Mouse (Mus musculus): ENCODE data around the gene Prr7.

Prr7 gene

DNA sequence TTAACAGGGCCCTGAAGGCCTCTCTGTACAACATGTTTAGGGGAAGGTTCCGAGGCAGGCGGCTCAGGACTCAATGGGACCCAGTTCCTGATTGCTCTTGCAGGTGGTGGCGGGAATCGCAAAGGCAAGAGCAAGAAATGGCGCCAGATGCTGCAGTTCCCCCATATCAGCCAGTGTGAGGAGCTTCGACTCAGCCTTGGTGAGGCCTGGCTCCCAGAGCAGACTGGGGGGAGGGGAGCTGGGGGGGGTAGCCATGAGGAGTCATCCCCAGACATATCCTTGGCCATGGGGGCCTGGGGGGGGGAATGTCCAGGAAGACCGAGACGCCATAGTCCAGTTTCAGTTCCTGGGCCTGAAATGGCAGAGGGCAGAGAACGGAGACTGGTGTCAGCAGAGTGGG lies 14.9 kb upstream of the Prr7 start:
- no peak for DNase-seq

DNA sequence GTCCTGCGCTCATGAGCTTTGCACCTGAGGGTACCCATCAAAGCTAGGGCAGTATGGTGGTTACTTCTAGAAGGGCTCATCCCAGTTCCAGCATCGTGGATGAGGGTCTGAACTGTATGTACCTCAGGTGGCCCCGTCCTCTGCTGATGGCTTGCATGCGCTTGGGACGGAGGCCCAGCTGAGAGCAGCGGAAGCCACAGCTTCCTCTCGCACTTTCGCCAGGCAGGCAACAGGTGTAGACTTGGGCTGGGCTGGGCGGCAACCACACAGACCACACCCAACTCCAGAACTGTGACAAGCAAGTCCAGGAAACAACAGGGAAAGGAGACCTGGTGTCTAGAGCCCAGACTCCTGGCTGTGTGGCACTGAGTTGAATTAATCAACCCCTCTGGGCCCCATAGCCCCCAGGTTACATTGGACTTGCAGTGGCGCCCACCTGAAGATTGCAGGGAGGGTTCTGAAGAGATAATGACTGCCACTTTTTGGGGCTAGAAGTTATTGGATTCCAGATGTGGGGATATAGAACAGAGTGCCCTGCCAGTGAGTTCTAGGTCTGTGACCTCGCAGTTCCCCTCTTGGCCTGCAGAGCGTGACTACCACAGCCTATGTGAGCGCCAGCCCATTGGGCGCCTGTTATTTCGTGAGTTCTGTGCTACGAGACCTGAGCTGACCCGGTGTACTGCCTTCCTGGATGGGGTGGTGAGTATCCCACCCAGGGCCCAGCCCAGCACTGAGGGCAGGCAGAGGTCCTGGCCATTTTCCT lies 14.2 kb upstream of the Prr7 start:
- no peak for DNase-seq

DNA sequence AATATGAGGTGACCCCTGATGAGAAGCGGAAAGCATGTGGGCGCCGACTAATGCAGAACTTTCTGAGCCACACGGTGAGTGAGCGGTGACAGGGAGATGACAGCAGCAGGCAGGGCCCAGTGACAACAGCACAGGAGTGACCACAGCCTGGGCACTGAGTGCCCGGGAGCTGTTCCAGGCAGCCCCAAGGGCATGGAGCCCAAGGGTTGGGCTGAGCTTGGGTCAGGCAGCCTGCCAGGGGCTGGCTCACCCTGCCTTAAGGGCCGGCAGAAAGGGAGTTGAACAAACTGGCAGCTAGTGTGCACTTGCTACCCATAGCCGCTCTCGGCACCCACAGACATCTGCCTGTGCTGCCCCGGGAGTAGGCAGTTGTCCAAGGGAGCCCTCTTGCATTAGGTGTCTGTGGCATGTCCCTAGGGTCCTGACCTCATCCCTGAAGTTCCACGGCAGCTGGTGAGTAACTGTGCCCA lies 13.5 kb upstream of the Prr7 start:
- no peak for DNase-seq

DNA sequence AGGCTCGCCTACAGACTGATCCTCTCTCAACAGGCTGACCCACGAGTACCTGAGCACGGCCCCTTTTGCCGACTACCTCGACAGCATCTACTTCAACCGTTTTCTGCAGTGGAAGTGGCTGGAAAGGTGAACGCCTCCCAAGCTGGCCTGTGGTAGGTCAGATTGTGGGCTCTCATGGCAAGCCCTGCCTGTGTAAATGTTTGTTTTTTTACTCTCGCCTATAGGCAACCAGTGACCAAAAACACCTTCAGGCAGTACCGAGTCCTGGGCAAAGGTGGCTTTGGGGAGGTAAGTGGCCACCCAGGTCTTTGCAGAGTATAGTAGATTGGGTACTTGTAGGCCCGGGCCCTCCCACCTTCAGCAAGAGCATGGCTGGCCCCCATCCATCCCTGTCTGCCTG lies 12.8 kb upstream of the Prr7 start:
- DNase-seq = no peak

DNA sequence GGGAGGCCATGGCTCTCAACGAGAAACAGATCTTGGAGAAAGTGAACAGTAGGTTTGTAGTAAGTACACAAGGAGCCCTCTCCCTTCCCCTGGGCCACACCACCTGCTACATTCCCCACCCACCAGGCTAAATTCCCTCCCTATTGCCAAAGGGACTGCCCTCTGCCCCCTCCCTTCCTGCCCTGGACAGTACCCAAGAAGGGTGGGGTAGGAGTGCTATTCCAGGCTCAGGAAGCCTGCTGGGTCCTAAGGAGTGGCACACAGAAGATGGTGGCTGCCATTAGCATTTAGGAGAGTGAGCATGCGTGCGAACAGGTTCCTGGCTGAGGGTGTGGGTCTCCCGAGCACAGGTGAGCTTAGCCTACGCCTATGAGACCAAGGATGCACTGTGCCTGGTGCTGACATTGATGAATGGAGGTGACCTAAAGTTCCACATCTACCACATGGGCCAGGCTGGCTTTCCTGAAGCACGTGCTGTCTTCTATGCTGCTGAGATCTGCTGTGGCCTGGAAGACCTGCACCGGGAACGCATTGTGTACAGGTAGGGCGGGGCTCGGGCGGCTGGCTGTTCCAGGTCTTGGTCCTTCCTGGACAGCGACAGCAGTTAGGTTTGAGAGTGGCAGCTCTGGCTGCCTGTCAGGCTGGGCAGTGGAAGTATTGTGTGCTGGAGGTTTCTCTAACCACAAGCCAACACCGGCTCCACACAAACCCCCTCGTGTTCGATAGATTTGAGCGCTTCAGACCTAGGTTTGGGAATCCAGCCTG lies 12.1 kb upstream of the Prr7 start:
- peak; percentile 69 for DNase-seq

DNA sequence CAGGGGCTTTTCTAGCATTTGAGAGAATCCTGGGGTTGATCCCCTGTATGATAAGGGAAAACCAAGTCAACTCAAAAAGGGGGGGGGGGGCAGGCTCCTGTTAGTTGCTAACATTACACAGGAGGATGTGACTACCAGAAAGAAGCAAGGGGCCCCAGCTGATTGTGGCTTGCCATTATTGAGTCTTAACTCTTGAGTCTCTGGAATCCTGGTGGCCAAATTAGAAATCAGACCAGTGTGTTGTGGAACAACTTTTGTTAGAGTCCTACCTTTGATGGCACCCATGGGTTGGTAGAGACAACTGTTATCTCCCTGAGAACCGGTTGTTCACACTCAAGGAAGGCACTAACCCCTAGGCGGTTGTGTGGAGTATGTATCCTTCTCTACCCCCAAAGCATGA lies 1.1 kb upstream of the Prr7 start:
- no peak for DNase-seq

DNA sequence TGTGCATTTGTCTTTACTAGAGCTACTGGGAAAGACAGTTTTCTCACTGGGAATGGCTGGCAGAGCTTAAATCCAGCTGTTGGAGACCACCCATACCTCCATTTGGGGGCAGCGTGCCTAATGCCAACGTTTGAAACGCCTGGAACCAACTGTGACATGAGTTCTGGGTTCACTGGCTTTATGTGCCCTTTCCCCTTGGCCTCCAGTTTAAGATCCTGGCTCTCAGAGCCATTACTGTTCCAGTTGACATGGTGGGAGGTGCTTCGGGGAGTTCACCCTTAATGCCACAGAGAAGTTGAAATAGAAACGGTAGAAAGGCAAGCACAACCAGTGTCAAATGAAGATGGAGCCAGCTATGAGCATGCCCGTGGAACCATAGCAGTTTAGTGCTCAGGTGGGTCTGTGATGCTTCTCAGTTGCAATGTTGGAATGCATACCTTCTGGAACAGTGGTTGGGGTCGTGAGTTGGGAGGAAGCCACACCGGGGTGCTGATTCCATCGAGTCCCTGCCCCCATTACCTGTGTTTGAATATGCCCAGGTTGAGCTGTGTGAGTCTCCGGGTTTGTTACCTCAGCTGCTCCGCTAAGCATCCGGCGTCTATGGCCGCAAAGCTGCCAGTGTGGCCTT lies 554 bp upstream of the Prr7 start:
- DNase-seq = no peak

DNA sequence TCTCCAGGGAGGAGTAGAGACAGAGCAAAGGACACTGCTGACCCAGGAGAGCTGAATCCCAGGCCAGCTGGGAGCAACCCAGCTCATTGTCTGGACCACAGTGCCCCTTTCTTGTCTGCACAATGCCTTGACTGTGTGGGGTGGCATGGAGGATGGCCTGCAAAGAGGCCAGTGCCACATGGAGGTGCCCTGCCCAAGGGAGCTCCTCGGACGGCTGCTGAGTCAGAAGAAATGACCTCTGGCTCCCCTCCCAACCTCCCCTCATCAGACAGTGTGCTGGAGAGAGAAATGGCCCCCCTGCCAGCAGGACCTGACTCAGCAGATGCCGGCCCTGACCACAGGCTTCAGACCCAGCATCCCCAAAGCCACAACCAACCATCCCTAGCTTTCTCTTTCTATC lies 1.1 kb downstream of the Prr7 start:
- no peak for DNase-seq

DNA sequence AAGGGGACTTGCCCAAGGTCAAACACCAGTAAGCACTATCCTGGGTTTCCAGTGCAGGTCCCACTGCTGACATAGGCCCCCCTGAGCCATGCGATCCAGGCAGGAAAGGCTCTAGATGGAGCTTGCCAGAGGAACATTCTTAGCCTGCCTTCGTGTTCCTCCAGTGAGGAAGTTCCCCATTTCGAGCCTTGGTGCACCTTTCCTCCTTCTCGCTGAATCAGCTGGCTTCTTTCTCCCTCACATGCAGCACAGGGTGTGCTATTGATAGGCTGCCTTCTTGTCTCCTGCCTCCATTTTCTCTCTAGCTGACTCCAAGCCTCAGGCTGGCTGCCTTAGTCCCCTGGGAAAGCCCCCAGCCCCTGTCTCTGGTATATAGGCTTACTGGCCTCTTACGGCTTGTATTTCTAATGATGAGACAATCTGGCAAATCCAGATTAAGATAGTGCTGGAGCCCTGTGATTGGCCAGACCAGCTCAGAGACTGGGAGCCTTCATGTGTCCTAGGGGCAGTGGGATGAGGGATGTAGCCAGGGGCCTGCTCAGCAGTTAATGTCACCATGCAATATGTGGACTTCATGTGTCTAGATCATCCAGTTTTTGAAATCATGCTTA lies 1.9 kb downstream of the Prr7 start:
- no peak for DNase-seq

DNA sequence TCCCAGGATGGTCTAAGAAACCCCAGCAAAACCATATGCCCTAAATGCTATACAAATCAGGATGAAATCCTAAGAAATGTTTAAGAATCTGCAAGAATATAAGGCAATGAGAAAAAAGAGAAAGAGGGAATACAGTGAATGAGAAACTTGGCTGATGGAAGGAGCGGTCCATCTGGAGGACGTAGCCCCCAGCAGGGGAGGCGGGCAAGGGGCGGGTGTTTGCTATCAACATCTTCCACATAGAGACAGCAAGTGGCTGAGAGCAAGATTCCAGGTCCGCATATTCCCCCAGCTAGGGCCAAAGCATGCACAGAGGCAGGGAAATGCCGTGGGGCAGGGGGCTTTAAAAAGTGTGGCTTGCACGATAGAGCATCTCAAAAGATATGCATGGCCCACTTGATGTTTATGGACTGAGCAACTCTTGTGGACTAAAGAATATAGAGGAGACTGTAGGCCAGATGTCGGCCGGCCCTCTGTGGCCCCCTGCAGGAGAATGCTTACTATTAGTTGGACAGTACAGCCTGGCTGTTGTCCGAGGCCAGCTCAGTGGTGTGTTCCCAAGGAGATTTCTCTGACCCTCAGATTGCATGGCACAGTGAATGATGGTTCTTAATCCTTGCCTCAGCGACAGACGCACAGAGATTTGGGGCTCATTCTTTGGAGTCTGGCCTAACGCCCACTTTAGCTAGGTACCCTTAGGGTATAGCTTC lies 4.9 kb downstream of the Prr7 start:
- peak; percentile 78 for DNase-seq

DNA sequence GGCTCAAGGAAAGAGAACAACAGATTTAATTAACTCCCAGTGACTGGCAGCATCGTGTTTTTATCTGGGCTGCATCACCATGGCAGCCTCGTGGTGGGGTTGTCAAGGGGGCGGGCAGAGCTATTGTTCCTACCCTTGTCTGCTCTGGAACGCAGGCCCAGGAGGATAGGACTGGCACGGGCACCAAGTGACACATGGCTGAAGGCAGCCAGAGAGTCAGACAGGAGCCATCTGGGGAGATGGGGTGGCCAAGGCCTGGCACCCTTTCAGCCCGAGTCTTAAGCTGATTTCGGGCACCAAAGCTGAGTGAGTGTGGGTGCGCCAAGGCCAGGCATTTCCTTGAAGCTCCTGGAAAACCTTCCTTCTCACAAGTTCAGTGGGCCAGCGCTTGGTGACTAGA lies 6.3 kb downstream of the Prr7 start:
- no peak for DNase-seq

DNA sequence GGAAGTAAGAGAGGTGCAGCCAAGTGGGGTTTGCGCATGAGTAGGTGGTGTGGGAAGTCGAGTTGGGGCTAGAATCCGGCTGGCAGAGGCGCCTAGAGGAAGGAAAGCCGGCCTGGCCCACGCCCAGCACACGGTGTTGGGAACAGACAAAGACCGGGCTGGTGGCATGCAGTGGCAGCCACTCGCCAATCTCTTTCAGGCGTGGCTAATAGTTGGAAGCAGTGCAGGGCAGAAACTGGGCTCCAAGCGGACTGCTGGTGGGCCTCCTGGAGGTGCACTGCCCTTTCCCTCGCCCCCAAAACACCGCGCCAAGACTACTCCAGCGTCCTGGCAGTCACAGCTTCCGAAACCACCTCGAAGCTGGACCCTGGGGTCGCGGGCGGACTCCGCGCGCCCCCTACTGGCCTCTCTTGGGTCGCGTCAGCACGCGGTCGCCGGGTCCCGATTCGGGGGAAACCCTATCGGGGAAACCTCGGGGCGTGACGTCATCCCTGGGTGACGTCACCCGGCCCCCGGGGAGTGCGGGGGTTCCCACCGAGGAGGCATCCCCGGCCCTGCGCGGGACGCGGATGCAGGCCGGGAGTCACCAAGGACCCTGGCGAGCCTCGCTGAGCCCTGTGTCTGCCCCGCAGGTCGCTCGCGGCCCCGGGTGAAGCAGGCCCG lies 7.2 kb downstream of the Prr7 start:
- DNase-seq = peak; percentile 92

DNA sequence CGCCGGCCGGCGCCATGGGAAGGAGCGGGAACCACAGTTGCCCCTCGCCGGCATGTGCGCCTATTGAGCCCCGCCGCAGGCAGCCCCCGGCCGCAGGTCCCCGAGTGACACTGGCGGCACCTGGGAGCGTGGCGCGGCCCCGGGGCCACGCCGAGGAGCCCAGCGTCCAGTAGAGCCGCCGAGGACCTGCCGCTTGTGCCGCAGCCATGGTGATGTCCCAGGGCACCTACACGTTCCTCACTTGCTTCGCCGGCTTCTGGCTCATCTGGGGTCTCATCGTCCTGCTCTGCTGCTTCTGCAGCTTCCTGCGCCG lies 7.7 kb downstream of the Prr7 start:
- DNase-seq = no peak

DNA sequence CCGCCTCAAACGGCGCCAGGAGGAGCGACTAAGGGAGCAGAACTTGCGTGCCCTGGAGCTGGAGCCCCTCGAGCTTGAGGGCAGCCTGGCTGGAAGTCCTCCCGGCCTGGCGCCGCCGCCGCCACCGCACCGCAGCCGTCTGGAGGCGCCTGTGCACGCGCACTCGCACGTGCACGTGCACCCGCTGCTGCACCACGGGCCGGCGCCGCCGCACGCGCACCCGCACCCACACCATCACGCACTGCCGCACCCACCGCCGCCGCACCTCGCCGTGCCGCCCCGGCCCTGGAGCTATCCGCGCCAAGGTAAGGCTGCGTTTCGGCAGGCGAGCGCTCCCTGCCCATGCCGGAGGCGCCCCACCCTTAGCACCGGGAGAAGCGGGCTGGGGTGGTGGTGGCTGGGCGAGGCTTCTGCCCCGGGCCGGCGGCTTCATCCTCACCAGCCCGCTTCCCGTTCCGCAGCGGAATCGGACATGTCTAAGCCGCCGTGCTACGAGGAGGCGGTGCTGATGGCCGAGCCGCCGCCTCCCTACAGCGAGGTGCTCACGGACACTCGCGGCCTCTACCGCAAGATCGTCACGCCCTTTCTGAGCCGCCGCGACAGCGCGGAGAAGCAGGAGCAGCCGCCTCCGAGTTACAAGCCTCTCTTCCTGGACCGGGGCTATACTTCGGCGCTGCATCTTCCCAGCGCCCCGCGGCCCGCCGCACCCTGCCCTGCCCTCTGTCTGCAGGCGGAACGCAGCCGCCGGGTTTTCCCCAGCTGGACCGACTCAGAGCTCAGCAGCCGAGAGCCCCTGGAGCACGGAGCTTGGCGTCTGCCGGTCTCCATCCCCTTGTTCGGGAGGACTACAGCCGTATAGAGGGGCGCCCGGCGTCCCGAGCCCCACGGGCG lies 8.3 kb downstream of the Prr7 start:
- peak; percentile 62 for DNase-seq

DNA sequence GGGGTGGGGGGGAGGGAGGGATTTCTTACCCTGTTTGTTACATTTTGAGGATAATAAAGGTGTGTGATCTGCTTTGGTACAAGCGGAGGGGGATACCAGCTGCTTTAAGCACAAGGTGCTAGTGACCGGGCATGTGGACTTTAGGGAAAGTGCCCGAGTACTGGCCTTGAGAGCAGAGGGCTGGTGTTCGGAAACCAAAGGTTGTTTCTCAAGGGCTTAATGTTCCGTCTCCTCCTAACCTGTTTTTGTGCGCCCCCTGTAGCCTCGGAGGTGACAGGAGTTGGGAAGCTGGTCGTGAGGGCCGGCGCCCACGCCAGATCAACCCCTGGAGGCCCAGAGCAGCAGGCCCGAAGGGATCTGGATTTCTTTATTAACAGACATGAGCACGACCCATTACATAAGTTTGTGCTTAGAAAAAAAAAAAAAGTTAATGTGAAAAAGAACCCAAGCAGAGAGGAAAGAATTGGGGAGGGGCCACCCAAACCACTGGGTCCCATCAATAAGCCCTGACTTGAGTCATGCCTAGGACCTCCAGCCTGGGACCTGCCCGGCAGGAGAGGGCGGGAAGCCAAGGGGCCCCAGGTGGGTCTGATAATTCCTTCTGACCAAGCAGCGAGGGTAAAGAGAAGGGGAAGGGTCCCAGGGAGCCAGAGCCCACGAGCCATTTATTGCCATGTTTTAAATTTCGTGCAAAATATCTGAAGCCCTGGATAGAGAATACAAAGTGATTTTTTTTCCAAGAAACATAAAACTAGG lies 9.2 kb downstream of the Prr7 start:
- DNase-seq = no peak

DNA sequence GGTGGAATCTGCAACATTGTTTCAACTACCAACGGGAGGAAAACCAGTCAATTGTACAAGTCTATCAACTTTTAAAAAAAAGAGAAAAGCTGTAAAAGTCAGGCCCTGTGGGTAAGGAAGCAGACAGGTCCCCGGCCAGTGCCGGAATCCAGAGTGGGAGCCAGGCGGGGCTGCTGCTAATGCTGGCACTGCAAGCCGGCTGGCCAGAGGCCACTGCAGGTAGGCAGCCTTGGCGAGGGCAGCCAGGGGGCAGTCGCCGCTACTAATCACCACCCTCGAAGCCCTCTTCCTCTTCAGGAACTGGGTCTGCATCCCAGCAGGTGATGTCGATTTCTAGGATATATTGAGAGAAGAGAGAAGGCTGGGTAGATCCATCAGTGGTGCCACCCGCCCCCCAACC lies 9.9 kb downstream of the Prr7 start:
- no peak for DNase-seq

DNA sequence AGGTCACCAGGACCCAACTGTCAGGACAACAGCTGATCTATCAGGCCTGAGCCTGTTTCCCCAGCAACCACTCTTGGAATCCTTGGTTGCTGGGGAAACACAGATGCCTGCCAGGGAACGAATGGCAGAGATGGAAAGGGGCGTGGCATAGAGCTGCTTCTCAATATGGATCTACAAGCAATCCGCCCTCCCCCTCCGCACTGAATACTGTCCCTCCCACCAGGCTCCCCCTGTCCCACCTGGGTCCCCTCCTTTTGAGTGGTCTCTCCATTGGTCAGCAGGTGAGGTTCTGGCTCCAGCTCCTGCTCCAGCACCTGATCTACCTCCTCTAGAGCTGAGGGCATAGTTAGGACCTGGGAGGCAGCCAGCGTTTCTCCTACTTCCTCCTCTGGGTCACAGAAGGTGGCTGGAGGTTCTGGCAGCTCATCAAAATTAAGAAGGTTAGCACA lies 10.6 kb downstream of the Prr7 start:
- DNase-seq = peak; percentile 51

DNA sequence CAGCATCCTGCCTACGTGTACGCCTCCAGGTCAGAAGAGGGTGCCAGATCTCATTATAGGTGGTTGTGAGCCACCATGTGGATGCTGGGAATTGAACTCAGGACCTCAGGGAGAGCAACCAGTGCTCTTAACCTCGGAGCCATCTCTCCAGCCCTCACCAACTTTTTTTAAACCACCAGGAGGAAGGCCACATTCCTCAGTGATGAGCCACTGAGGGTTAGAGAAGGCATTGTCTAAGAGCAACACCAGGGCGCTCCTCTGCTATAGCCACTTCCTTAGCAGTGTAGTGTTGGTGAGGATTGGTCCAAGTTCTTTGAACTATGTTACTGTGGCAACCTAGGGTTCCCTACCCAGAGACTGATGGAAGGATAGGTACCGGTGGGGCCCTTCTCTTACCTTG lies 11.7 kb downstream of the Prr7 start:
- no peak for DNase-seq

DNA sequence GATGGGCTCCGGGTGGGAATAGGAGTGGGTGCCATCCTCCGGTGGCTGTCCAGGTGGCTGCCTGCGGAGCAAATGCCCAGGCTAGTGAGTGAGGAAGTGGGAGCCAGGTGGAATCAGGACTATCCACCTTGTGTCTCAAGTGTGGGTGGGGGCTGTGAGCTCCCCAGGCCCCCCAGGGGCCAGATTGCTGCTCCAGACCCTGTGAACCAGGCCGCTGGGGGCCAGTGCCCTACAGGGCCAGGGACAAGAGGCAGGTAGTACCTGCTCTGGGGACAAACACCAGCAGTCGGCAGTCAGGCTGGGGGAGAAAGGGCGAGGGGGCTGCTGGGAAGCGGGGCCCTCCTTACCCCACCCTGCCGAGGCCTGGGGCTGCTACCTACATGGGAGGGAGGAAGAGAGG lies 12.2 kb downstream of the Prr7 start:
- DNase-seq = no peak

DNA sequence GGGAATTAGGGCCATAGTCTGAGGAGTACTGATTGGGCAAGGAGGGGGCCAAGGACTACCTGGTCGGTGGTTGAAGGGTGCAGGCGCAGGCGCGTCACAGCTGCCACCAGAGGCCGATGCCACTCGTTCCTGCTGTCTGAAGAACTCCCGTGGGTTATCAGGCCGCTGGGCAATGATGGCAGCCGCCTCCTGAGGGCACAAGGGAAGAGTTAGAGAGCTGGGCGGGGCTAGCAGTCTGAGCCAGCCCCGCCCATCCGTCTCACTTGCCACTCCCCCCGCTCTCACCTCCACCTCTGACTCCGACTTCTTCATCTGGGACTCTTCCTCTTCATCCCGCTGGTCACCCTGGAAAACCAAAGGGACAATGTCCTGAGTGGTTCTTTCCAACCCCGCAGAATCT lies 13.4 kb downstream of the Prr7 start:
- no peak for DNase-seq

DNA sequence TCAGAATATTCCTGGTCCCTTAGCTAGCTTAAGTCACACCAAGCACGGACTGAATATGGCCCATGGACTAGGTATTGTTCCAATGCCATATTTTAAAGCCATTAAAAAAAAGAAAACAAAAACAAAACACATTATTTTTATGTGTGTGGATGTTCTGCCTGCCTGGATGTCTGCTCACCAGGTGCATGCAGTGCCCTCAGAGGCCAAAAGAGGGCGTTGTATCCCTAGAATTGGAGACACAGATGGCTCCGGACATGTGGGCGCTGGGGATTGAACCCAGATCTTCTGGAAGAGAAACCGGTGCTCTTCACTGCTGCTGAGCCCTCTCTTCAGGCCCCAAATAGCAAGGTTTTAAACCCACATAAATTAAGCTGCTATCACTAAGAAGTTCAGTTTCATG lies 14.0 kb downstream of the Prr7 start:
- peak; percentile 61 for DNase-seq

All from lung, postnatal 10 days (tissue).